In the genomic region with DNA sequence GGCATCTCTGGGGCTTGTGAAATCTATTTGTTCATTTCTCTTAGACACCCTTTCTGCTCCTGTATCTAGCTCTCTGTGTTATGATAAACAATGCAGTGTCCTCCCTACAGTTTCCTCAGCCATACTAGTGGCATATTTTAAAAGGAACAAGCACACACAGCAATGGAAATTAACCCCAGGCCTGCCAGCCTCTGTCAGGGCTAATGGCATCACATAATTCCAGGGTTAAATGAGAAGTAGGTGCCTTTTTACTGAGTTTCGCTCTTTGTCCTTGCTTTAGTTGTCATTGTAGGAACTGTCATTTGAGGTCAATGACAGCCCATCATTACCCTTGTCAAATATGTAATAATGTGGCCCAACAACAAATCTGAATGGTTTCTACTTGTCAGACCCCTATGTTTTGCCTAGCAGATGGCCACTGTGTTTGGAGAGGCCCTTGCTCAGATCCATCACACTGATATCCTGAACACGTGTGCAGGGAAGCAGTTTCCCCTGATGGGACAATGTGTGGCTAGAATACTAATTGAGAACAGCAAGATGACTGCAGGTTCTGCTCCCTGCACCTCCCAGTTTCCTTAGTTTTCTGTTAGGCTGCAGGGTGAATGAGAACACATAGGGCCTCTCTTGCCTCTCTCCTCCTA, we compare ENCODE assay signal across 16 mouse cellular contexts.
DNase-seq lines count a peak whose midpoint lies in the region; ATAC-seq lines count a peak whose summit lies in the region.
"Had no signal": no experiment of that assay in that cellular context is flagged by ENCODE, and none has a peak within 500 bp of the region (broad histone marks: within the 10 kb centered on the region; RNA-seq: fewer than 3 reads in every experiment).

No protein-coding gene starts in this region.

- DNase-seq in neural tube, embryonic 10.5 days (ENCODE audit: extremely low spot score, low spot score): no peak
- no peak for DNase-seq in kidney, adult 18-20 months
- DNase-seq: cerebellum, postnatal 10 days; kidney, adult 2 months; kidney, postnatal 14 days; retina, postnatal 1 day had no signal

- no peaks in the 10 kb centered on the region for H3K36me3 ChIP-seq in neural tube, embryonic 12.5 days
- H3K36me3 ChIP-seq in hindbrain, embryonic 12.5 days: no peaks in the 10 kb centered on the region
- no peaks in the 10 kb centered on the region for H3K36me3 ChIP-seq in midbrain, embryonic 13.5 days
- H3K36me3 ChIP-seq: embryonic facial prominence, embryonic 12.5 days; limb, embryonic 15.5 days had no signal

- ATAC-seq in neural tube, embryonic 12.5 days (ENCODE audit: low FRiP score, low read depth): peak; percentile 48; the same call in 1 of the 2 replicates
- peak; percentile 82 for ATAC-seq in hindbrain, embryonic 12.5 days (ENCODE audit: low FRiP score)
- peak; percentile 83 for ATAC-seq in midbrain, embryonic 13.5 days
- no peak for ATAC-seq in frontal cortex, adult (ENCODE audit: low TSS enrichment)
- ATAC-seq in megakaryocyte progenitor cell, adult 5-6 weeks (replicated peaks; ENCODE audit: poor library complexity): no peak

- H3K9me3 ChIP-seq in neural tube, embryonic 12.5 days: no peaks in the 10 kb centered on the region
- no peaks in the 10 kb centered on the region for H3K9me3 ChIP-seq in hindbrain, embryonic 12.5 days (replicated peaks)
- no peaks in the 10 kb centered on the region for H3K9me3 ChIP-seq in midbrain, embryonic 13.5 days
- H3K9me3 ChIP-seq: embryonic facial prominence, embryonic 12.5 days; limb, embryonic 15.5 days had no signal

- H3K4me2 ChIP-seq in neural tube, embryonic 12.5 days (replicated peaks): no peak overlapping the region
- no peak overlapping the region for H3K4me2 ChIP-seq in hindbrain, embryonic 12.5 days (replicated peaks)
- H3K4me2 ChIP-seq in midbrain, embryonic 13.5 days (replicated peaks): no peak overlapping the region
- H3K4me2 ChIP-seq: embryonic facial prominence, embryonic 12.5 days; limb, embryonic 15.5 days had no signal

- H3K4me1 ChIP-seq in neural tube, embryonic 12.5 days: no peaks in the 10 kb centered on the region
- 0 out of 2 replicates have a peak, but pooled peaks cover 4% of the 10 kb centered on the region for H3K4me1 ChIP-seq in hindbrain, embryonic 12.5 days
- peaks cover 9% of the 10 kb centered on the region; the same call in 1 of the 2 replicates for H3K4me1 ChIP-seq in midbrain, embryonic 13.5 days (replicated peaks)
- H3K4me1 ChIP-seq: embryonic facial prominence, embryonic 12.5 days; limb, embryonic 15.5 days had no signal

- H3K27ac ChIP-seq in neural tube, embryonic 12.5 days: no peak overlapping the region
- no peak overlapping the region for H3K27ac ChIP-seq in hindbrain, embryonic 12.5 days
- no peak overlapping the region for H3K27ac ChIP-seq in midbrain, embryonic 13.5 days
- H3K27ac ChIP-seq: embryonic facial prominence, embryonic 12.5 days; layer of hippocampus, adult 2 months; limb, embryonic 15.5 days; stomach, postnatal 0 days had no signal

- no peak overlapping the region for H3K4me3 ChIP-seq in neural tube, embryonic 12.5 days
- no peak overlapping the region for H3K4me3 ChIP-seq in hindbrain, embryonic 12.5 days
- no peak overlapping the region for H3K4me3 ChIP-seq in midbrain, embryonic 13.5 days (replicated peaks)
- H3K4me3 ChIP-seq: embryonic facial prominence, embryonic 12.5 days; erythroblast, embryonic 14.5 days; layer of hippocampus, adult 2 months; limb, embryonic 15.5 days had no signal

- no peaks in the 10 kb centered on the region for H3K27me3 ChIP-seq in neural tube, embryonic 12.5 days (replicated peaks)
- no peaks in the 10 kb centered on the region for H3K27me3 ChIP-seq in hindbrain, embryonic 12.5 days
- H3K27me3 ChIP-seq in midbrain, embryonic 13.5 days: no peaks in the 10 kb centered on the region
- H3K27me3 ChIP-seq: embryonic facial prominence, embryonic 12.5 days; limb, embryonic 15.5 days had no signal

- WGBS in neural tube, embryonic 12.5 days: 69% methylated on average over 2 of the region's 2 CpGs
- 53% methylated on average over 2 of the region's 2 CpGs for WGBS in hindbrain, embryonic 12.5 days
- 60% methylated on average over 2 of the region's 2 CpGs for WGBS in midbrain, embryonic 13.5 days

- H3K9ac ChIP-seq in neural tube, embryonic 12.5 days: no peak overlapping the region
- no peak overlapping the region for H3K9ac ChIP-seq in hindbrain, embryonic 12.5 days
- no peak overlapping the region for H3K9ac ChIP-seq in midbrain, embryonic 13.5 days (replicated peaks)
- H3K9ac ChIP-seq: embryonic facial prominence, embryonic 12.5 days; limb, embryonic 15.5 days had no signal

Comparison
In these comparisons a context has a peak if more than half of its experiments do, and no peak if none do; other contexts are left out.
1. ATAC-seq: peak in neural tube, embryonic 12.5 days (single experiment), hindbrain, embryonic 12.5 days (single experiment) and midbrain, embryonic 13.5 days (single experiment); none in frontal cortex, adult (single experiment) and megakaryocyte progenitor cell, adult 5-6 weeks (single experiment).